Mouse (Mus musculus): ENCODE data around the gene Mroh9.

DNA sequence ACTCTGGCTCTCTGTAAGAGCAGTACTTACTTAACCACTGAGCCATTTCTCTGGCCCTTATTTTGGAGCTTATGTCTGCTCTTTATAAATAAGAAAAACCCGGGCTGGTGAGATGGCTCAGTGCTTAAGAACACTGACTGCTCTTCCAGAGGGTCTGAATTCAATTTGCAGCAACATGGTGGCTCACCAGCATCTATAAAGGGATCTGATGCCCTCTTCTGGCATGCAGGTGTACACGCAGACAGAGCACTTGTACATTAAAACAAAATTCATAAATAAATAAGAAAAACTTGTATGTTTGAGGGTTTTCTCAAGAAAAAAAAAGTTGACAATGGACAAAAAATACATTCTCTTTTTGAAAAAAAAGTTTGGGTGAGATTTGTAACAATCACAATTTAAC lies 28.1 kb downstream of the Mroh9 start:
- TF ChIP-seq CTCF (IDR thresholded peaks at IDR 0.05; ENCODE audit: low read depth), result peak; percentile 39
- TF ChIP-seq EP300 (IDR thresholded peaks at IDR 0.05; ENCODE audit: low read depth), result no peak
